Mouse (Mus musculus) T-helper 17 cell (primary cell): Measurements from ENCODE around the gene Drd1.

Experiments
- in situ Hi-C, 2 experiments: fragments of 300-600 bp; cut with MboI, MseI; formaldehyde crosslinking; loops; 1 replicate in 1 of 2; 2 replicates in 1 of 2; pipeline ENCODE4 v1.15.1; 2025; ENCODE audit warnings: high pct_unique_total_duplicates in 2 of 2

Drd1 gene

DNA sequence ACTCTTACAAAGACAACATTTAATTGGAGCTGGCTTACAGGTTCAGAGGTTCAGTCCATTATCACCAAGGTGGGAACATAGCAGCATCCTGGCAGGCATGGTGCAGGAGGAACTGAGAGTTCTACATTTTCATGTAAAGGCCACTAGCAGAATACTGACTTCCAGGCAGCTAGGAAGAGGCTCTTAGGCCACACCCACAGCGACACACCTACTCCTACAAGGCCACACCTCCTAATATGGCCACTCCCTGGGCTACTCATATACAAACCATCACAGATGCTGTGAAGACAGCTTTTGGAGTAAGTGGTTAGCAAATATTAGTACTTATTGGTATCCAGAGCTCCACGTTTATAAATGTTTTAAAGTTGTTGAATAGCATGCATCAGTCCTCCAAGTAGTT, 19.9 kb upstream of the Drd1 start:
- in situ Hi-C loops: loop anchor here in 1 of 2 experiments (25.0 kb wide), 1 partner anchor 1012 kb away; no protein-coding TSS in a partner anchor

DNA sequence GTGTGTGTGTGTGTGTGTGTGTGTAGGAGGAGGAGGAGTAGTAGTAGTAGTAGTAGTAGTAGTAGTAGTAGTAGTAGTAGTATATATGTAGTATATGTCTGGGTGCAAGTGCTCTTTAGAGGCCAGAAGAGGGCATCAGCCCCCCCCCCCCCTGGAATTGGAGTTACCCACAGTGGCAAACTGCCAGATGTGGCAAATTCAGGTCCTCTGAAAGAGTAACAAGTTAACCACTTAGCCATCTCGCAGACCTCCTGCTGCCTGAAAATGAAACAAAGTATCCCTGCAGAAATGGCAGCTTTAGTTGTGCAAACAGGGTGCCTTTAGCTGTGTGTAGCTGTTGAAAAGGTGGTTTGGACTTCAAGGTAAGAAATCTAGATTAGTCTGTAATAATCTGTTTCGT, 18.0 kb upstream of the Drd1 start:
- in situ Hi-C loops: loop anchor here in 1 of 2 experiments (5.0 kb wide), 1 partner anchor 696 kb away; the partner anchor contains the start of gene Sptlc1

DNA sequence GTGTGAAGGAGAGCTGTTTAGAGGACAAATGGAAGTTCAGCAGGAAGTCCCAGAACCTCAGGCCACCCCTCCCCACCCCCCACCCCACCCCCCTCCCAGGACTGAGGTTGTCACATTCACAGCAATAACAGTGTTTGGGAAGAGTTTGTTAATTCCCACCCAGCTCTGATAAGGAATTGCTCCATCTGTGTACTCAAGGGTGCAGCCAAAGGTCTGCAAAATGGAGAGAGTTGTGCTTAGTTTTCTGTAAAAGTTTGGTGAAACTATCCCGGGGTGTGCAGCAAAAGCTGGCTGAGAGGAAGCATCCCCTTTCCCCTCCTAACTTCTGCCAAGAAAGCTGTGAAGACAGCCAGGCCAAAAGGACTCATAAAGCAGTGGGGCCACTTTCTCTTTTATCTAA, 17.6 kb upstream of the Drd1 start:
- in situ Hi-C loops: loop anchor here in 1 of 2 experiments (5.0 kb wide), 1 partner anchor 696 kb away; the partner anchor contains the start of gene Sptlc1

DNA sequence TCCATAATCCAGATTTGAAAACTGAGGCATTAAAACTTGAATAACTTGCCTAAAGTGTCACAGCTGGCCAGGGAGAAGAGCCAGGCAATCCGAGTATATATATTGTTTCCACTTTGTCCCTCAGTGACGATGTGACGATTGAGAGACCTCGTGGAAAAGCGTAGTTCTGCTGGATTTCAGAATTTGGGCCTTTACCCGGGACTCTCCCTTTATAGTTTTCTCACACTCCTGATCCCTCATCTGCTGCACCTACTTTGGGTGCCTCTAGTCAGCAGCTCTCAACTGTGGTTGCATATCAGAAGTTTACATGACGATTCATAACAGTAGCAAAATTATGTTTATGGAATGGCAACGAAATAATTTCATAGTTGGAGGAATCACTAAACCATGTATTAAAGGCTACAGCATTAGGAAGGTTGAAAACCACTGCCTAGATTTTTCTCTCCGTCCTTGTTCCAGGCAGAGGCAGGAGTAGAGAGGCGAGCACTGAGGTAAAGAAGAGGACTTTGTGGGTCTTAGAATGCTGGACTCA, 17.1 kb upstream of the Drd1 start:
- in situ Hi-C loops: loop anchor here in 1 of 2 experiments (5.0 kb wide), 1 partner anchor 695 kb away; the partner anchor contains the start of gene Sptlc1

DNA sequence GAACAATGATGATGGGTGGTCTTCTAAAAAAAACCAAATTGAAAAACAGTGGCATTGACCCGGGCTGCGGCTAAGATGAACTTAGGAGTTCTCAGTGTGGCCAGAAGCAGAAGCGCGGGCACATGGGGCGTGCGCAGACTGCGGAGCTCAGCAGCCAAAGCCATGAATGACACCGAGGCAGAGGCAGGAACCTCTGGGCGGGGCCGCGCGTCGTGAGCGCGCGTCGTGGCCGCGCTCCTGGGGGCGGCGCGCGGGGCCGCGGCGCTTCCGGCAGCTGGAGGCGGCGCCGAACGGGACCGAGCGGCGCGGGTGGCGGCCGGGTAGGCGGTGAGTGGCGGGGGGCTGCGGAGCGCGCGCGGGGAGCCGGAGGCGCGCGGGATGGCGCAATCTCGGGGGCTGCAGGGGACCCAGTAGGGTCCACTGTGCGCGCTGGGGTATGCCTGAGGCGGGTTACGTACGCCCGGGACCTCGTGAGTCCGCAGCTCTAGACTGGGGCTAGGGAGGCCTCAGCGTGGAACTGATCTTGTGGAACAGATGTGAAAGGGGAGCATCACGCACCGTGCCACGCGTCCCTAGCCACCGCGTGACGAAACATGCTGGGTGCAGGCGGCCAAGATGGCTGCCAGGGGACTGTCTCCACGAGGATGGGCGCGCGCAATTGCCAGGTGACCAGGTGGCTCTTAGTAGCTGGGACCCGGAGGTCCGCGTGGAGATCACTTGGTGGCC, 16.3 kb upstream of the Drd1 start, which contains the start of gene Sfxn1:
Sfxn1 (plus strand) TSS at position 264 of the 726 bp plus-strand sequence.
- in situ Hi-C loops: loop anchor here in 1 of 2 experiments (5.0 kb wide), 1 partner anchor 694 kb away; the partner anchor contains the start of gene Sptlc1

DNA sequence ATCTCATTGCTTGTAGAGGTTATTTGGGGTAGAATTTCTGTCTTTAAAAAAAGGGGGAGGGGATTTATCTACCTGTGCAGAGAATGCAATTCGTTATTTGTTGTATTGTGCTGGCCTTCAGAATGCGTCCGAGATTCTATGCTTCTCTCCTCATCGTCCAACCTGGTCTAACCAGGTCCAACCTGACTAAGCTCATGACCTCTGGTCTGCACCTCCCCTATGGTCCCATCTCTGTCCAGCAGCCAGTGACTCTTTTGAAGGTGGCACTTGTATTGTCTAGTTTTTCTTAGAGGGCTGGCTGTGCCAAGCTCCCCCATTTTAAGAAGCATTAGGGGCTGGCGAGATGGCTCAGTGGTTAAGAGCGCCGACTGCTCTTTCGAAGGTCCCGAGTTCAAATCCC, 15.5 kb upstream of the Drd1 start:
- in situ Hi-C loops: loop anchor here in 1 of 2 experiments (5.0 kb wide), 1 partner anchor 694 kb away; the partner anchor contains the start of gene Sptlc1

DNA sequence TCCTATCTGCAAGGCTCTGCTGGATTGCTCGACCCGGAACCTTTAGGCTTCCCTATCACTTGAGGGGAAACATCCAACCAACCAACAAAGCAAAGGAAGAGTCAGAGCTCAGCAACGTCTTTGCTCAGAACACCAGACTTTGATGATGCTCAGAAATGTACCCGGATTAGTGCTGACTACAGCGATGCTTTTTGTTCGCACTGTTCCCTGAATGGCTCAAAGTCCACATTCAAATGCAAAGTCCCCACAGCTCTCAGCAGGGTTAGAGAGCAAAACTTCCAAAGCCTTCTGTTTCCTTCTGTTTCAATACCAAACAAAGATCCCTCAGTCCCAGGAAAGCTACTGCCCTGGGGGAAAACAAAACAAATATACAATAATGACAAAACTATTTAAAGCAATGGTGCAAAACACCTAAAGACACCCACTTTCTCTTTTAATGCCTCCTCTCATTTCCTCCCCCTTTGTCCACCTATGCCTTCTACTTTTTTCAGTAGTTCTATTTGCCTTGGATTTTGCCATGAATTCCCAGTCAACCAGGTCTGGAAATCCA, 12.2 kb upstream of the Drd1 start:
- in situ Hi-C loops: no loop called here

DNA sequence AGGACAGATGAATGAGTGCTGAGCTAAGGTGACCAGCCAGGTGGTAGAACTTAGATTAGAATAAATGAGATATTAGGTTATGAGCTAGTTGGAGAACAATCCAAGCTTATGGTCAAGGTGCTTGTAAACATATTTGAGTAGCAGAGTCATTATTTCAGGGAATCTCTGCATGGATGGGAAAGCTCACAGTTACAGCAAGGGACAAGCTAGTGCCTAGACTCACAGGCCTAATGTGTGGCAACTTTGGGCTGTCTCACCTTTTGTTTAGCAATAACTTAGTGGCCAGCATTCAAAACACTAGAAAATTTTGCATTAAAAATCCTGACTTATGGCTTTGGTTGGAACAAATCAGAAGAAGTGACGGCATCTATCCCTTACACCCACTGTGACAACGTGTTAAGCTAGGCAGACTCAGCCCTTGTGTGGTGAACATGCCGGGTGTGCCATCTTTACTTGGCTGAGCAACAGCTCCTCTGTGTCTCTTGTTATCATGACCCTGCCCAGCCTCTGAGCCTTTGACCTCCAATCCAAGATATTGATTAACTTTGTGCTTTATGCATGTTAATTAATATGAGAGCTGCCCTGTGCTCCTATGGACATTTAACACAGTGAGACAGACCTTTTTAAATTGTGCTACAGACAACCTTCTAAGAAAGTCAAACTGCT, 10.7 kb upstream of the Drd1 start:
- in situ Hi-C loops: no loop called here

DNA sequence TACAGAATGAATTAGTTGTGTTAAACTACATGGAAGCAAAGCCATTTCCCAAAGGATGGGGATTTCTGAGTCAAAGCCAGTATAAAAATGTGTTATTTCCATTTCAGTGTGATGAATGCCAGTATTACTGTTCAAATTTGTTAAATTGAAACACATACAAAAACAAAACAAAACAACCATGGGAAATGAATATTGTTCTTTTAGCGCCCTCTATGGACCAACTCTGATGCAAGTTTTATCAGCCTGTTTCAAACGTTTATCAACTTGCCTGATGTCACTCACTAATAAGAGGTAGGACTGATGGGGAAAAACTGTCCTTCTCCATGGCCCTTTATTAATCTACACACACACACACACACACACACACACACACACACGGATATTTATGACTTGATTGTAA, 7.8 kb upstream of the Drd1 start:
- in situ Hi-C loops: no loop called here

DNA sequence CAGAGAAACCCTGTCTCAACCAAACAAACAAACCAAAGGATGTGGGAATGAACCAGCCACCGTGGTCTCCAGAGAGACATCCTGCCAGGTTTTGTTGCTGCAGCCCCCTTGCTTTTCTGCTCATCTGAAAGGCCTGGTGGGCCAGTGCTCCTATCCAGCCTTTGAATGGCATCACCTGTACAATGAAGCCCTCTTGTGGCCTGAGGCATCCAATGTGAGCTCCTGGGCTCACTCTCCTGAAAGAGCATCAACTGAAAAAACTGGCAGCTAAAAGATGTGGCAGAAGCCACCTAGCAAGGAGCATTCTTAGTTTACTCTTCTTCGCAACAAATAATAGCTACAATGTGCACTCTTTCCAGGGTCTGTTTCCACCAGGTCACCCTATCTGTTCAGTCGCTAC, 6.6 kb upstream of the Drd1 start:
- in situ Hi-C loops: no loop called here

DNA sequence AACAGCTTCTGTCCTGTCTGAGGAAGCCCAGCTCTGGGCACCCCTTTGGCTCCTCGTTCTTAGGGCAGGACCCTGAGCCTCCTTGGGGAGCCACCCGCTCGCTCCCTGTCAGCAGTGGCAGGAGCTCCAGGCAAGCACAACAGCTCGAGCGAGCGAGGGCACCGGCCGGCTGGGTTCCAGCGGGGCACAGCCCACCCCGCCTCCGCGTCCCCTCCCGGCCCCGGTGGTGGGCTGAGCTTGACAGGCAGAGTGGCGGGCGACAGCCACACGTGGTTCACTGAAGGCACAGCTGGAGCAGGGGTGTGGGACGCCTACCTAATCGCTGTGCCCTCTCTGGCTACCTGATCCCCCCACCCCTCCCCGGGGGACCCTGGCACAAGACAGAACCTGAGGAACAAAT, 543 bp downstream of the Drd1 start:
- in situ Hi-C loops: loop anchor here in 1 of 2 experiments (5.0 kb wide), 2 partner anchors 273 to 1388 kb away; no protein-coding TSS in a partner anchor

DNA sequence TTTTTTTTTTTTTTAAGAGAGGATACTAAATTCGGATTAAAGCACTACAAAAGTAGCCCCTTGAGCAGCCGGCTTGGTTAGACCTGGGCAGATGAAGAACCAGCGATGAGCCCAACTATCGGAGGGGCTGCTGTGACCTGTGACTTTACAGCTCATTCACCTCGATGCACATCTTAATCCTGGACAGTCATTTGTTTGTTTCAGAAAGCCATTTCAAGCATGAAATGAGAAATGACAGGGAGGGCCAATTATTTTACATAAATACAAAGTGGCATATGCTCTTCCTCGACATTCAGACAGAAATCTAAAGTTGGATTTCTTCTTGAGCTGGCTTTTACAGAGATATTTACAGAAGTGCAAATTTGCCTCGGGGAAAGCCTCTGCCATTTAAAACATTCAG, 3.9 kb downstream of the Drd1 start:
- in situ Hi-C loops: loop anchor here in 1 of 2 experiments (5.0 kb wide), 1 partner anchor 1384 kb away; no protein-coding TSS in a partner anchor

DNA sequence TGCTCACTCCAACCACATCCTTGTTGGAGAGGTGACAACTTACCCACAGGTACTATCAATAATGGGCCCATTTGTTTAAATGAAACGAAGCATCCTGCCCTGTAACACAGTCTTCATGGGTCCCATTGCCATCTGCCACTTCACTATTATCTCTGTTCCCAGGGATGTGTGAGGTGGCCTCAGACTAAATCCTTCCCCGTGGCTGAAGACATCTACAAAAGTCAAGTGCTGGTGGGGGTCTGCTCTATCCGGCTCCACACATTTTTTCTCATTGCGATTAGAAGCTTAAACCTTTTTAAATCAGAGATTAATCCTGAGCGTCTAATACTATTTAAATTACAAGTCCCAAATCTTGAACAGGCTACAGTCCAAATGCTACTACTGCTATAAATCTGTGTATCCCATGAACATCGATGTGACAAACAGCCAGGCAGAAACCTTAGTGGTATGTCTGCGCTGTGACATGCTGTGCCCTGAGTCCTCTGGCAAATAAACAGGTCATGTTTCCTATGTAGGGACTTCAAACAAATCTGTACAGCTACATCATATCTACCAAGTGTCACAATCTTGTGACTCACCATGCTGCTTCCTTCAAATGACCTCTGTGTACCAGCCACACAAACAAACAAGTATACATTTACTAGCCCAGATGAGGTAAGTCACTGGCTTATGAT, 6.7 kb downstream of the Drd1 start:
- in situ Hi-C loops: no loop called here

DNA sequence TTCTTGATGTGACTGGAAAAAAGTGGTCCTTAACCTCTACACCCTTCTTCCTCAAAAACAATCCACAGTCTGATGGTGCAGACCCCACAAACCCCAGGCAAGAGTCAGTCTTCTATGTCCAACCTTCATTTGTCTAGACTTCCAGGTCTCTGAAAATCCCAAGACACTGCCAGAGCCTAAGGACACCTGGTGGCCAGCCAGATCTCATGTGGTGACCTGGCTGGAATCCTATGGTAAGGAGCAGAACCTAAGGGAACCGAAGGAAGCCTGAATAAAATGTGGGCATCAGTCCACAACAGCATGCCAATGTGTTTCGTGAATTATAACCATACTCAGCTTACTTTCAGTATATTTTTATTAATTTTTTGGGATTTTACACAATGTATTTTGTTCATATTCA, 15.2 kb downstream of the Drd1 start:
- in situ Hi-C loops: no loop called here

DNA sequence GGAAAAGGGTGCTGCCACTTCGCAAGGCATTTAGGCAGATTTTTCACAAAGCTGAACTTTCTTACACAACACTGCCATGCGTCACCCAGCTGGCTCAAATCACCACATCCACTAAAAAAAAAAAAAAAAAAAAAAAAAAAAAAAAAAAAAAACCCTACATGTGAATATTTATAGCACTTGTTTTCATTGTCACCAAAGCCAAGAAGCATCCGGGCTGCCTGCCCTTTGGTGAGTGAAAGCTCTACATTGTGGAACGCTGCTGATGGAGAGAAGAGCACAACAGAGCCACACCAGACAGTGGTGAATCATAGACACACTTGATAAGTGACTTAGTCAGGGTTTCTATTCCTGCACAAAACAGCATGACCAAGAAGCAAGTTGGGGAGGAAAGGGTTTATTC, 17.6 kb downstream of the Drd1 start:
- in situ Hi-C loops: no loop called here

DNA sequence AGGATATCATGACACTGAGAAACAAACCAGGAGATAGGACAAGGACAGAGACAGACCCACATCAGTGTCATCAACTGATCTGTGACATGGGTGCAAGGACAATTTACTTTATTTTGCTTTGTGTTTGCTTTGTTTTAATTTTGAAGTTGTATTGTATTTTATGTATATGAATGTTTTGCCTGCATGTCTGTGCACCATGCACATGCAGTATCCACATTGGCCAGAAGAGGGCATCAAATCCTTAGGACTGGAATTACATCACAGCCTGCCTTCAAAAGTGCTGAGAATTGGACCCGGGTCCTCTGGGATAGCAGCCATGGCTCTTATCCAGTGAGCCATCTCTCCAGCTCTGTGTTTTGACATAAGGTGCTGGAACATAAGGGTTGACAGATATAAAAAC, 20.0 kb downstream of the Drd1 start:
- in situ Hi-C loops: no loop called here

DNA sequence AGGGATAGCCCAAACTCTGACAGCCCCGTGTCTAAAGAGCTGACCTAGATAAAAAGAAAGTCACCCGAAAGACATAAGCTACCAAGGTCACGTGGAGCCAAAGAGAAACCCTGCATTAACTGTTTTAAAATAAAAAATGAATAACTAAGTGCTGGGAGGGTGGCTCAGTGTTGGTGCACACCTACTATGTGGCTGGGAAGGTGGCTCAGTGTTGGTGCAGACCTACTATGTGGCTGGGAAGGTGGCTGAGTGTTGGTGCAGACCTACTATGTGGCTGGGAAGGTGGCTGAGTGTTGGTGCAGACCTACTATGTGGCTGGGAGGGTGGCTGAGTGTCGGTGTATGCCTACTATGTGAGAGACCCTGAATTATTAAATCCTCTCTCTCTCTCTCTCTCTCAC, 21.9 kb downstream of the Drd1 start:
- in situ Hi-C loops: no loop called here

DNA sequence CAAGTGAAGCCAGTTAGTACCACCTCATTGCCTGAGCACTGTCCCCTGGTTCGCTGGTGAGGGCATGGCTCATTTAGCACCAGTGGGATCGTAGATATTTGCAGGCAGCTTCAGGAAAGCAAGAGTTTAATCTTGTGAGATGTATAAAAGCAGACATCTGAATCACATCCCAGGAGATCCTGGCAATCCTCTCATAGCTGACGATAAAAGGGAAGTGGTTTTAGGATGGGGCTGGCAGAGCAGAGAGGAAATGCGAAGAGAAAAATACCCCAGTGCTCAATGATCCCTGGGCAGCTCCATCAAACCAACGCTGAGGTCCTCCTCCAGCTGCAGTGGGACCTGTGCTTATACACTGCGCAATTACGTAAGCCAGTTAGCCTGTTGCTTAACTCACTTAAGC, 28.4 kb downstream of the Drd1 start:
- in situ Hi-C loops: no loop called here

DNA sequence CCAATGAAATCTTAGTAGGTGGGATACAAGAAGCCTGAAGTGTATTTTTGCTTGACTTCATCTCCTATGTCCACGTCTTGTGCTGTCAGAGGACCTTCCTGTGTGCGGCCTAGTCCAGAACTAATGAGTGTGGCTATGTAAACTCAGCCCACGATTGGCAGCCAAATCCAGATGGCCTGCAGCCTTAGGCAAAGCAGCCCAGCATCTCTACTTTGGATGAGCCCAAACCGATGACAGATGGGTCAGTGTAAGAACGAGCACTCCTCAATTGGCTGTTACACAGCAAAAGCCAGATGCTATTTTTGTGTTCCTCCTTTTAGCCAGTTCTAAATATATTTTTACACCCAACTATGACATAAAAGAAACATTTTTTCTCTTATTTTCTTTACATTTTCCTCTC, 32.2 kb downstream of the Drd1 start:
- in situ Hi-C loops: loop anchor here in 1 of 2 experiments (25.0 kb wide), 1 partner anchor 861 kb away; no protein-coding TSS in a partner anchor

DNA sequence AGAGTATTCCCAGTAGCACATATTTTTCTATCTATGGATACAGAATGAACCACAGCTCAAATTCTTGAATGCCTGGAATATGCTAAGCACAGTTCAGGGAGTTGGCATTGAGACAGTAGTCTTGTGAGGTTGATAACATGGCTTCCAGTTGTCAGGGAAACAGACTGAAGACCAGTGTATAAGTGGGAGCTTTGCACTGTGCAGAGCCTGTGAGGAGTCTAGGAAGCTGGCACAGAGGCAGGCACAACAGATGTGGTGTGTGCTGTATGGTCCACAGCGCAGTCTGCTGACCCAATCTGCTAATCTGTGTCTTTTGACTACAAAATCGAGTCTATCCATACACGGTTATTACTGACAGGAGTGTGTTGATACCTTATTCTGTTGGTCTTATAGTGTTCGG, 46.8 kb downstream of the Drd1 start:
- in situ Hi-C loops: loop anchor here in 1 of 2 experiments (25.0 kb wide), 1 partner anchor 846 kb away; no protein-coding TSS in a partner anchor
